Mouse (Mus musculus): ENCODE measurements around the gene Ttyh3.

DNA sequence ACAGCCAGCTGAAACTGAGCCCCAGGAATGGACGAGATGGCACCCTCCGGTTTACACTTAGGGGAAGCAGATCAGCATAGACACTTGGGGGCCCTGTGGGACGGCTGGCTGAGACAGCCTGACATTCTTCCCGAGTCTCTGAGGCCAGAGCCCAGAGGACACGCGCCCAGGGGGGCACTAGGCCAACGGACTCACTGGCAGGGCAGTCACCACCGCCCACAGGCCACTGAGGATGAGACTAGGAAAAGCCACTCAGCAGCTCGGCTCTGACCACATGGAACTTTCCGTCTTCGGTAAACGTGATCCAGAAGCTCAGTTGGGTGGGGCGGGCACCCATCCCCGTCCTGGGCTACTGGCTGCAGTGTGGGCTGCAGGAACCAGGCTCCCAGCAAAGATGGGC lies 9.0 kb downstream of the Ttyh3 start:
- TF ChIP-seq GATA1 (IDR thresholded peaks at IDR 0.05; ENCODE audit: borderline replicate concordance, low read length) (no peak), FLI1 (IDR thresholded peaks at IDR 0.05; ENCODE audit: low read length) (no peak)
